Comparison of ENCODE assay signal across 1 mouse cellular context in genomic region chr10:62334686-62335422, GRCm38 (mm10).
TF ChIP-seq lines count a peak whose summit lies in the region.

No protein-coding gene starts in this region.

TF ChIP-seq in CH12.LX, 34 proteins besides CTCF, POLR2A, EP300 and RAD21 (continued from another document):
- no peak; the same call in 1 of the 2 replicates for TF ChIP-seq RCOR1 (conservative IDR thresholded peaks at IDR 0.05; ENCODE audit: low read depth, low read length)
- TF ChIP-seq ZNF384 (IDR thresholded peaks at IDR 0.05; ENCODE audit: low read depth, low read length), result no peak
- peak; percentile 8; the same call in 1 of the 2 replicates for TF ChIP-seq ELF1 (IDR thresholded peaks at IDR 0.05; ENCODE audit: low read depth, low read length)
- no peak for TF ChIP-seq MAZ (IDR thresholded peaks at IDR 0.05; ENCODE audit: low read depth, low read length)
- TF ChIP-seq MYC (IDR thresholded peaks at IDR 0.05; ENCODE audit: low read depth, low read length), result 0 out of 2 replicates have a peak, but pooled peaks have one; percentile 20
- no peak for TF ChIP-seq POLR2AphosphoS2 (IDR thresholded peaks at IDR 0.05; ENCODE audit: low read depth, low read length)
- TF ChIP-seq ZC3H11A (IDR thresholded peaks at IDR 0.05; ENCODE audit: low read depth, low read length), result no peak
- peak; percentile 55 for TF ChIP-seq ETS1 (conservative IDR thresholded peaks at IDR 0.05; ENCODE audit: low read depth, low read length)
- TF ChIP-seq MAFK (IDR thresholded peaks at IDR 0.05; ENCODE audit: insufficient replicate concordance, low read length), result no peak
- no peak for TF ChIP-seq USF2 (conservative IDR thresholded peaks at IDR 0.05; ENCODE audit: low read depth, low read length)
- 0 out of 2 replicates have a peak, but pooled peaks have one; percentile 22 for TF ChIP-seq JUND (conservative IDR thresholded peaks at IDR 0.05; ENCODE audit: low read depth, low read length)
- peak; percentile 48; the same call in 1 of the 2 replicates for TF ChIP-seq ZMIZ1 (IDR thresholded peaks at IDR 0.05; ENCODE audit: low read depth, low read length)
- TF ChIP-seq IRF4 (IDR thresholded peaks at IDR 0.05; ENCODE audit: low read depth, low read length), result peak; percentile 76
- peak; percentile 41; the same call in 1 of the 2 replicates for TF ChIP-seq NRF1 (IDR thresholded peaks at IDR 0.05; ENCODE audit: low read depth, low read length)
